Mouse (Mus musculus) yolk sac, embryonic 10.5 days (tissue): ENCODE measurements at regions not wholly inside any gene's neighbourhood (a gene's known extent, or its start where the extent isn't known, plus 50 kb on each side); places are given as distances from the start of the nearest gene placed in this dataset.
"Not testable (repeated sequence)": the region's sequence is repeated elsewhere in the genome, so short reads cannot be mapped to it uniquely, and the experiment has no call there.

ENCODE experiments used
- DNase-seq: peaks from one replicate; pipeline ENCODE4 v3.0.0-alpha.2; 2017; ENCODE audit warnings: low spot score

DNA sequence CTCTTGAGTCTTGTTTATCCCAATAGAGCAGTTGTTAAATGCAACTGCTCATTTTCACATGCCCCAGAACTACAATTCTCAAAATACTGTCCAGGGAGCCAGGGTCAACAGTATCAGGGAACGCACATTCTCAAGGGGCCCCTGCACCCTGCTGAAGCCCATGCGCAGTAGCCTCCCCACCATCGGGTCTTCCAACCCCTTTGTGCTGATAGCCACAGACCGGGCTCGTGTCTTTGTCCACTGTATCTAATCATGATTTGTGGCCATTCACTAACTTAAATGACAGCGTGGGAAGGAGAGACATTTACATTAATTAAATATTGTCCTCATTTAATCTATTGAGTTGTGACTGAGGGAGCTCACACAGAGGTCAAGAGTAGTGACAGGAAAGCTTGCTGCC is 260.0 kb upstream of the Nr5a2 start:
- DNase-seq: no peak

DNA sequence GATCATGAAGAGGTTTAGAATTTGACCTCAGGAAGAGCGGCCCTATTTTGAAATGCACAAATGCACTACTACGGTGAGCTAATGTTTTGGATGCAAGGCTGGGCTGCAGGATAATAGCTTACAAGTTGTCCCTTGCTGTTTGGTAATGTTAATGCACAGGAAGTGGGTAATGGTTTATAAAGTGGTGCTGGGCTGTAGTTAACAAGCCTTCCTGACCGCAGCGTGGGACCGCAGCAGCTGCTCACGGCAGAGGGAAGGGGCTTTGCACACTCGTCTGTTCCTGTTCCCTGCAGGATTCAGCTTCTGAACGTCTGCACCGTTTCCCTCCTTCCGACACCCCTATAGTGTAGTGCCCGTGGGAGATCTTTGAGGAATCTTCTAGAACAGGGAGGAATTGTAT is 258.4 kb upstream of the Nr5a2 start:
- DNase-seq: no peak

DNA sequence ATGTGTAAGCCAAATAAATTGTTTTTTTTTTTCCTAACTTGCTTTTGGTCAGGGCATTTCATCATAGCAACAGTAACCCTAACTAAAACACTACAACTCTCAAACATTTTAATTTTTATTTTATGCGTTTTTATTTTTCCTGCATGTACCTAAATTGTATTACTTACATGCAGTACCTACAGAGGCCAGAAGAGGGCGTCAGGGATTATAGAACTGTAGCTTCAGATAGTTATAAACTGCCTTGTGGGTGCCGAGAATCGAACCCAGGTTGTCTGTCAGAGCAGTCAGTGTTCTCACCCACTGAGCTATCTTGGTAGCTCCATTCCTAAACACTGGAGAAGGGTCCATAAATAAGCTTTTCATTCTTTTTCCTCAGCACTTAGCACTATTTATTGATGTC is 257.8 kb upstream of the Nr5a2 start:
- no peak for DNase-seq

DNA sequence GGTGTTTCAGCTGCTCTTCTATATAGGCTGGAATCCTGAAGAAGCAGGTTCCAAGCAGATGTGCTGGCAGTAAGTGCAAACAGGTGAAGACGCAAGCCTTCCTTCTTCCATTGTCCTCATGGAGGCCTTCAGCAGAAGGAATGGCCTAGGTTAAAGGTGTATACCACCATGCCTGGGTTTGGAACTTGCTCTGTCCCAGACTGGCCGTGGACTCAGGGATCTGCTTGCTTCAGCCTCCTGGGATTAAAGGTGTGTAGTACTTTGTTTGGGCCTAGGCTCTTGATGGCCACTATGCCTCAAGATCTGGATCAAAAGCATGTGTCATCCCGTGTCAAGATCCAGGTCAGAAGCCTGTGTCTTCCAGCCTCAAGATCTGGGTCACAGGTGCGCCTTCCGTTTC is 257.0 kb upstream of the Nr5a2 start:
- no peak for DNase-seq

DNA sequence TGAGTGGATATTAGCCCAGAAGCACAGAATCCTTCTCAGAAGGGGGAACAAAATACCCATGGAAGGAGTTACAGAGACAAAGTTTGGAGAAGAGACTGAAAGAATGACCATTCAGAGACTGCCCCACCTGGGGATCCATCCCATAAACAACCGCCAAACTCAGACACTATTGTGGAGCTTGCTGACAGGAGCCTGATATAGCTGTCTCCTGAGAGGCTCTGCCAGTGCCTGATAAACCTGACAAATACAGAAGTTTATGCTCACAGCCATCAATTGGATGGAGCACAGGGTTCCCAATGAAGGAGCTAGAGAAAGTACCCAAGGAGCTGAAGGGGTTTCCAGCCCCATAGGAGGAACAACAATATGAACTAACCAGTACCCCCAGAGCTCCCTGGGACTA is 254.1 kb upstream of the Nr5a2 start:
- not testable (repeated sequence) for DNase-seq

DNA sequence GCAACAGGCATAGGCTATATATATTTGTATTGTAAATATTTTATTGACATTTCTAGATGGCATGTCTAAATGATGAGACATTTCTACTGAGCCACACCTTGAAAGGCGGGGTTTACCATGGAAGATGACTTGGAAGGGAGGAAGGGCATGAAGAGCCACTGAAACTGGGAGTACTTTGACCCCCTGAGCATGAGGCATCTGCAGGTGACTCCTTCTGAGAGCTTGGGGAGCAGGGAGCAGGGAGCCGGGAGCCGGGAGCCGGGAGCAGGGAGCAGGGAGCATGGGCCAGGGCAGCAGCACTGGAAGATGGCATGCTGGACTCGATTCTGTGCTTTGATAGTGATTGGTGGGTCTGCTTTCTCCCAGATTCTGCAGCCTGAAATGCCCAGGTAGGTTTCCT is 253.5 kb upstream of the Nr5a2 start:
- DNase-seq: no peak

DNA sequence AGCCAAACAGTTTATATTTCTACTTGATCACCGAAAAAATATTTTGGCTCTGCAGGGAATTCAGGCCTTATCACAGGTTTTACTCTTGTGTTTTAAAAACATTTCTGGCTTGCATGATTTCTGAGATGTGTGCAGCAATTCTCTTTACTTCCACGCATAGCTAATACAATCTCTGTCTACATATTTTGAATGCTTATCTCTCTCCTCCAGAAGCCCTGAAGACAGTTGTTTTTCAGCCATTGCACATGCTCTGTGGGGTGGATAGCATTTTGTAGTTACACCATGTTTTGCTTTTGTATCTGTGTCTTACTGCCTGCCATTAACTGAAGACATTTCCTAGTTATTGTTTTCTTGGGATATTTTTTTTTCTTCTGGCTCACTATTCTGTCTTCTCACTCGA is 252.6 kb upstream of the Nr5a2 start:
- DNase-seq: no peak

DNA sequence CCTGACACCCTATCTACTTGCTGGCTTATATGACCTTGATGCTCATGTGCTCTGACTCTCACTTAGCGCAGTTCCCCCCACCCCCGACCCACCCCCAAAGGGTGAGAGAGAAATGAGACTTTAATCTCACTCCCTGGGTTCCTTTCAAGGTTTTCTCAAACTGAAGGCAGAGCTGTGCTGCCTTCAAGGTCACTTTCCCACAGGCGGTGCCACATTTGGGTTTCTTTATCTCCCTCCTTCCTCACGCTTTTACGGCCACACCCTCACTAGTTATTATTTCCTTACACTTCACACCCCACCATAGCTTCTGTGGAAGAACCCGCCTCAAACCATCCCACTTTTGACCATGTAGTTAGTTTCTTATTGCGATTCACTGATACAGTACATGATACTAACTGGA is 244.1 kb upstream of the Nr5a2 start:
- no peak for DNase-seq

DNA sequence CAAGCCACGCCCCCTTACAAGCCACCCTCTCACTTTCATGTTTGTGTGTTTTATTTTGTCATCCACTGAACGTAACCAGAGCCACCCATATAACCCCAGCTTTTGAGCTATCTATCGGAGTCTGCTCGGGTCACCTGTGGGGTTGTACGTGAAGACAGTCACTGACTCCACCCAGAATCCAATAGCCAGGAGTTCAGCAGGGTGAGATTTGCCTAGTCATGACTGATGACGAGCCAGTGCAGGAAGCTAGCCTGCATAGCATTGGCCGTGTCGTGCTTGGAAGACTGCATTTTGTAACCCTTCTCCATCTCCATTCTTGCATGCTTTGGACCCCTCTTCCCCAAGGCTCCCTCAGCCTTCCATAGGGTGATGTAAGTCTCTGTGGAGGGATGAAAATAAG is 243.3 kb upstream of the Nr5a2 start:
- DNase-seq: no peak

DNA sequence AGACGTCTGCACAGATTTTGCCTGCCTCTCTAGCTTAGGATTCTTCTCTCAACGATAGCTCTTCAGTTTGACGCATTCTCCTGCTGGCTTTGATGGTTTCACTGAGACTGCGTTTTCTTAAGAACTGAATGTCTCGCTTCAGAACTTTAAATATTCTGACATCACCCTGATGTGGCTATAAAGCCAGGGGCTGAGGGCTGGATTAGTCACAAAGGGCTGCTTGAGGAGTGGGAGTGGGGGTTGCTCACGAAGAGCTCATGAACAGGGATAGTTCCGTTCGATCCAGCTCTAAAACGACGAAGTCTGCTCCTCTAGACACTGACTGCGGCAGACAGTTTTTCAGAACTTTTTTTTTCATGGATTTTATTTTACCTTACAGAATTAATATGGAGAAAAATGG is 240.7 kb upstream of the Nr5a2 start:
- DNase-seq: no peak

DNA sequence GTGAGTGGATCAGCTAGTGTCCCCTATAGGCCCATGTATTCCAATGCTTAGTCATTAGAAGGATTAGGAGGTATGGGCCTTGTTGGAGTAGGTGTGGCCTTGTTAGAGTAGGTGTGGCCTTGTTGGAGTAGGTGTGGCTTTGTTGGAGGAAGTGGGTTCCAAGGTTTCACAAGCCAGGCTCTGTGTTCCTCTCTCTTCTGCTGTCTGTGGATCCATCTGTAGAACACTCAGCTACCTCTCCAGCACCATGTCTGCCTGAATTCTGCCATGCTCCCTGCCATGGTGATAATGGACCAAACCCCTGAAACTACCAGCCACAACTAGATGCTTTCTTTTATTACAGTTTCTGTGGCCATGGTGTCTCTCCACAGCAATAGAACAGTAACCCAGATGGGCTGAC is 235.7 kb upstream of the Nr5a2 start:
- DNase-seq: no peak

DNA sequence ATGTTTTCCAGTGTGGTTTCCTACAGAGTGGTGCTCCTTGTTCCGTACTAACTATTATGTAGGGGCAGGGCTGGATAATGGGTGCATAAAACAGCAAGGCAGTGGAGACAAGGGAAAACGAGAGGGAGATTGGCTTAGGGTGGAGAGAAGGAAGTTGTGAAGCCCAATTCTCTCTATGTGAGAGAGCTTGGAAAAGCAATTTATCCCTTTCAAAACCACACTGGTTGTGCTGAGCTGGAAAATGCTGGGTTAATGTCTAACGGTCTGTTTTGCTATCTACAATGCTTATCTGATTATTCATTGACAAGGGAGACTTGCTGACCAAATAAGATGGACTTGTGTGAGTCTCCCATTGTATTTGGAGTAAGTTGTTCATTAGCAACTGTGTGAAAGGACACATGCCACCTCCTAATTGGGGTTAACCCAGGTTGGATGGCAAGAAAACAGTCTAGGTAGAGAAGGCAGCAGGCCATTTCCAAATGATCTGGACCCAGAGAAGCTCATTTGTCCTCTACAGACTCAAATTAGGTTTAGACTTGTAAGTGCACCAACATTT is 234.9 kb upstream of the Nr5a2 start:
- peak; percentile 50 for DNase-seq

DNA sequence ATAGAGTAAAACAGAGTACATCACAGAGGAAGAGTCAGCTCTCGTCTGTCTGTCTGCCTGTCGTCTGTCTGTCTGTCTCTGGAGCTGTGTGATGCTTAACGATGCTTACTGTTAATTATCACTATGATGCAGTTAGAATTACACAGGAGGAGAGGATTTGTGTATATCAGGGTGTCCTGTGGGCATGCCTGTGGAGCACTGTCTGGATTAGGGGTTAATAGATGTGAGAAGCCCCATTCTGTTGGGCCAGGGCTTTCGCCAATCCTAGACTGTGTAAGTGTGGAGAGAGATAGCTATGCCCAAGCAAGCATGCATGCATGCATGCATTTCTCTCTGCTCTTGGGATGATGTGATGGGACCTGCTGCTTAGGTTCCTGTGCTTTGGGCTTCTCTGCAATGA is 218.0 kb upstream of the Nr5a2 start:
- no peak for DNase-seq

DNA sequence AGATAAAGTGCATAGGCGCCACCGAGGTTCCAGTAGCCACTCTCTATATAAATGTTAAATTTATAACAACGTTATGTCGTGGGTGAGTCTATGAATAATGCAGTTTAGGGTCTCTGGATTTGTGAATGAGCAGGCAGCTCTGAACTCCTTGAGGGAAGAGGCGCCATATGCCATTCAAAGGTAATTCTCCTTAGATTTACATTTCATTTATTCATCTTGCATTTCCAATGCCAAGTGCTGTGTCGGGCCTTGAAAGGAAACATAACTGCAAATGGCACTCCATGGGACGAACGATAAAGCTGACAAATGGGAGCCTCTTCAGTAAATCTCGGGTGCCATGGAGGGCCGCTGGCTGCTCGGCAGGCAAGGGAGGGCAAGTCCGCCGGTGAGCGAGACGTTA is 216.4 kb upstream of the Nr5a2 start:
- no peak for DNase-seq

DNA sequence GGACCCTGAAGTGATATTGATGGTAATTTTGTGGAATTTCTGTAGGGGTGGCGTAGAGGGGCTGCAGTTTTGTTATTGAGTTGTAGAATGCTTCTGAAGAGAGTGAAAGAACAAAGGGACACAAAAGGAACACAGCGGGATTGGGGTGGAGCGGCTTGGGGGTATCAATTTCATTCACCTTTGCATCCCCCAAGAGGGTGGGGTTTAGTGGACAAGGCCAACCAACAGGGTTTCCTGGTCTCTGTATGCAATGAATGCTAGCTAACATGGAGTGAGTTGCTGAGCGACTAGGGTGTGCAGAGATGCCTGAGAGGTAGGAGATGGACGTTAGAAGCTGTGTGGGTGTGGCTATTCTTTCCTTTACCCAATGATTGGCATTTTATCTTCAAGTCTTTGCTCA is 213.8 kb upstream of the Nr5a2 start:
- DNase-seq: no peak

DNA sequence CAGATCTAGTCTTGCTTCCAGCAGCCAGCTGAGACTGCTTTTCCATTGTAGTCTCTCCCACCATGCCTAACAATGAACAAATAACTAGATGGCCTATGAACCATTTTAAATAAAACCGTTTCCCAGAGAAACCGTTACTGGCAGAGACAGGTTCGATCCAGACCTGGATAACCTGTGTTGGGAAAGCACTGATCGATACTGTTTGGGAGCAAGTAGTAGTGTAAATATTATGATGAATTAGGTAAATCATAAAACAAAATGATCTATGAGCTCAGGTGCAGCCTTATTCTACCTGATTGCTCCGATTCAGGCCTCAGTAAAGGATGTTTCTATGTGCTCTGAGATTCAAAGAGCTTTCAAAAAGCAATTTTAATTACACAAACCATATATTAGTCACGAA is 211.9 kb upstream of the Nr5a2 start:
- DNase-seq: no peak

DNA sequence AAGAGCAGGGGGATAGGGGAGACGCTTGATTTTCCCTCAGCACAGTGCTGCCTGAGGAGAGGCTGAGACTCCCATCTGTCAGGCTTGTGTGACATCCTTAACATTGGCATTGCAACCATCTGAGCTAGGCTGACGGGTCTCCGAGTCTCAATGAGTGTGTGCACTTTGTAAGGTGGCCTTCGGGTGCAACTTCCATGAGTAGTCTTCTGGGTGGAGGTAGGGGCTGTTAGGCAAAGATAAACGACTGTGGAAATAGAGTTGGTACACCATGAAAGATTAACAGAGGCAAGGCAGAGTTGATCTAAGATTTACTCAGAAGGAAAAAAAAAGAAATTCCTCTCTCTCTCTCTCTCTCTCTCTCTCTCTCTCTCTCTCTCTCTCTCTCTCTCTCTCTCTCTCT is 211.2 kb upstream of the Nr5a2 start:
- DNase-seq: no peak

DNA sequence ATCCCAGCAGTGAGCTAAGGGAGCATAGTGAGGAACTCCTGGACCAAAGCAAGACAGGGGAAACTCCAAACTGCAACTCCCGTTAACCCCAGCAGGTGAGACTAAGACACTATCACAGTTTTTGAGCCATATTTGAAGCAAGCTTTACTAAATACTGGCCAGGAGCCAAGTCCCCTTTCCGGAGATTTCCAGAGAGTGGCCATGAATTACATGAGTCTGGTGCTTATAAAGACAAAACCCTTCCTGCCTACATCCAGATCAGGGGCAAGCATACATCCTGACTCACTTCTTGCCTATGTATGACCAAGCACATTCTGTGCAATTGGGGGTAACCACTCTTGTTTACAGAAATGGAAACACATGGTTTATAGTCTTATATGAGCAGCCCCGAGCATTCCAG is 187.6 kb upstream of the Nr5a2 start:
- no peak for DNase-seq

DNA sequence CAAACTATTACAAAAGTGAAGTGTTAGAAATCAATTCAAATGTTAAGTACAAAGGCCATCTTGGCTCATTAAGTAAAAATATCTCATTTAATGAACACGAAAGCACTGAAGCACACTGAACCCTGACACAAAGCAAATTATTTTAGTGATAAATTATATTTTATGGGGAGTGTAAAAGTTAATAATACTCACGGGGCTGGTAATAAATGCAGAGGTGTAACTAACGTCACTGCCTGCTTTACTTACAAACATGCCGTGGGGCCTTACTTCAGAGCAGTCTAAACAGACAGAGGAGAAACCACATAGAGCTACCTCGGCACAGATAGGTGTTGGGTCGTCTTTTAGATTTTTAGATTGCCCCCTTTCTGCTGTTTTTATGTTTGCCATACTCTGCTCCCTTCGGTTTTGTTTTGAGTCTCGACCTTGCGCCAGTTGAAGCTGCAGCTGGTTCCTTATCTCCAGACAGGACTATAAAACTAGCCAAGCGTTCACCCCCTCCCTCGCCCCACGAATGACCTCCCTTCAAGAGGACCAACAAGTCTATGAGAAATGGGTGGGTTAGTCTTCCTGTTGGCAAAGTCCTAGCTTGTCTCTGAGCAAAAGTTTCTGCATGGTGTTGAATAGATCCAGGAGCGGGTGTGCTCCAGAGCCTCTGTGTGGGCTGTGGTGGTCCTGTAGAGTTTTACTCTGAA is 181.8 kb upstream of the Nr5a2 start:
- DNase-seq: peak; percentile 25

DNA sequence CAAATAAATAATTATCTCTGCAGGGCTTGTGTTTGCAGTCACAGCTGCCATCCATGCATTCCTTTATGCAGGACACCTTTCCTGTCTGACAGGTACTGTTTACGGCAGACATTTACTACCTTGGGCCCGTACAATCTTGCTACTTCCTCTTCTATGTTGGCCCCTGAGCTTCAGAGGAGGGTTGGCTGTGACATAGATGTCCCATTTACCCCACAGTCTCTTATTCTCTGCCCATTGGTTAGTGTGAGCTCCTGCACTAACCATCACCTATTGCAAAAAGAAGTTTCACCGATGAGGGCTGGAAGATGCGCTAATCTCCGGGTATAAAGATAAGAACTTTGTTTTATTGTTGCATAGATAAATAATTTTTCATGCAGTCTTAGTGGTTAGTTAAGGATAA is 181.1 kb upstream of the Nr5a2 start:
- DNase-seq: no peak

DNA sequence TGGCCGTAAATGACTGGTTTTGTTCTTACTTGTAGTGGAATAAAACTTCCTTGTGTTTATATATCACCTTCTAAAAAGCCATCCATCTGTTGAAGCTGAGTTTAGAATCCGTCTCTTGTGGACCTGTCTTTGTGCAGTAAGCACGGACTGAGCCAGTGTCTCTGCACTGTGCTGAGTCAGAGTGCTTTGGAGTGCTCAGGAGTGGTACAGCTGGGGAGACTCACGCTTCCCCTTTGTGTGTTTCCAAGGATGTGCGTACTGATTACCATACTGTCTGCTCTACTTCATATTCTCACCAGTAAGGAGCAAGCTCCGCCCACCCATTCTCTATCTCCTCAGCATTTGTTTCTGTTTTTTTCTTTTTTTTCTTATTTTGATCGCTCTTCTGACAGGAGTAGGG is 175.9 kb upstream of the Nr5a2 start:
- no peak for DNase-seq

DNA sequence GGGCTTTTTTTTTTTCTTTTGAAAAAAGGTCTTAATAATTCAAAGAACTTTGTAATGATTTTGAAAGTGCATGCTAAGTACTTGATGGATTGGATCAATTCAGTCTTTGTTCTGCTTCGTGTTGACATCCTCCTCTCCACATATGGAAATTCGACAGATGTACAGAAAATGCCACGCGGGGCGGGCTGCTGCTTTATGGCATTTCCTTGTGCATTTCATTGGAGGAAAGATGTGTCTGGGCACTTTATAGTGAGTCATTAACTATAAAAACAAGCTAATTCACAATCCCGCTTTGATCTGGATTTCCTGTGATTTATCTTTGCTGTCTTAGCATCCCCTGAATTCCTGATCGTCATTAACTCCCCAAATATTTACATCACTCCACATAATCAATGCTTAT is 173.5 kb upstream of the Nr5a2 start:
- DNase-seq: no peak

DNA sequence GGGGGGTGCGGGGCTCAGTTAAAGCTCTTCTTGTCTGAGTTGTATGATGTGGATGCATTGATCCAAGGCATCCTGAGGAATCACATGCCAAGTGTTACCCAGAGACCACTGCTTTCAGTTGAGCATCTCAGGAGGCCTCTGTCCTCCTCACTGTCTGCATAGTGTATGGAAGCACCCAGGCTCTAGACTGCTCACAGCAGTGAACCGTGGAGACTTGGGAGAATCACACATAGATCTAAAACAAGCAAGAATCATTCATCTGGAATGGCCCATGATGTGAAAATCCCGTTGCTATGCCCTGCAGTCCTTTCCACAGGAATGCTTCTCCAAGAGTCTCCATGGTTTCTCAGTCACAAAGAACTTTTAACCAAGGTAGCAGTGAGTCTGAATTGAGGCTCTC is 170.0 kb upstream of the Nr5a2 start:
- DNase-seq: no peak

DNA sequence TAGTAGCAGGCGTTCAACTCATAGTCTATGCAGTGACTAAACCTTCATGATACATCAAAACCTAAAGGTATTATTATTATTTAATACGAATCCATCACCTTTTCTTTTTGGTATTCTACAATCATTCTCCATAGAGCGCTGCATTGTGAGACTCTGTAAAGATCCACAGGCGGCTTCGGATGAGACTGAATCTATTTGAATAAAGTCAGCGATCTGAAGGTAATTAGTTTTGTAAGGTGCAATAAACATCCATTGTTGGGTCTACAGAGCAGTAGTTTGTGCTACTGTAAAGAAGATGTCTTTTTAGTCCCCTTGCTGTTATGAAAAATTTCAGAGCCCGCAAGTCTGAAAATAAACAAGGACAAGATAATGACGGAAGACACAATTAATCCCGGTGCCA is 168.9 kb upstream of the Nr5a2 start:
- no peak for DNase-seq

DNA sequence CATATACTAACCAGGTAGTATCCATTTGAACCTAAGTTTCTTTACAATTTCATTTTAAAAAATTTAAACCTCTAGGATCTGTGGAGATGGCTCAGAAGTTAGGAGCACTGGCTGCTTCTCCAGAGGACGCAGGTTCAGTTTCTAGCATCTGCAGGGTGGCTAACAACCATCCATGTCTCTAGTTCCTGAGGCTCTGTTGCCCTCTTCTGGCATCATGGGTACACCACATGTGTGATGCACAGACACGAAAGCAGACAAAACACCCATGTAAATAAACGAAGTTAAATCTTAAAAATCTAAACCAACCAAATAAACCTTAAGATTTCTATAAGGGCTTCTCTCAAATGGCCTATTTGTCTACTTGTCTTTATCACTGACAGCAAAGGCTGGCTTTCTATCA is 157.6 kb upstream of the Nr5a2 start:
- no peak for DNase-seq
